Mouse (Mus musculus): ENCODE data around the gene Faxc. TPM values are rescaled to one million over a fixed set of nuclear protein-coding genes. Genes with fewer than 3 reads are reported as not detected.

Faxc gene
- polyA plus RNA-seq (2017; shearing (Covaris generic)), result not detected

GRCm38 (mm10) chr4:21930971-21931771 lies at the start of gene Faxc:
Gene Faxc, plus strand, starts transcription at chr4:21931329.

Other genes with a start within 250 kb of the Faxc start
- gene Prdm13, start 245.4 kb upstream of the Faxc start, polyA plus RNA-seq (2017; shearing (Covaris generic)), result not detected
- gene Ccnc, start 203.6 kb upstream of the Faxc start, polyA plus RNA-seq (2017; shearing (Covaris generic)), result 30.8 TPM
- 27.0 TPM for gene Usp45, start 164.2 kb upstream of the Faxc start, polyA plus RNA-seq (2017; shearing (Covaris generic))
- 8.8 TPM for gene Tstd3, start 164.1 kb upstream of the Faxc start, polyA plus RNA-seq (2017; shearing (Covaris generic))
- gene Pnisr, start 83.7 kb upstream of the Faxc start, polyA plus RNA-seq (2017; shearing (Covaris generic)), result 146 TPM
- 4.7 TPM for gene Coq3, start 51.7 kb upstream of the Faxc start, polyA plus RNA-seq (2017; shearing (Covaris generic))

All from effector memory CD4-positive, alpha-beta T cell, adult 5 months (primary cell).